Mouse (Mus musculus): Measurements from ENCODE around the gene Tmem9b.

- TF ChIP-seq MYC (IDR thresholded peaks at IDR 0.05; ENCODE audit: low read depth, low read length) = no peak
- TF ChIP-seq BHLHE40 (IDR thresholded peaks at IDR 0.05; ENCODE audit: low read depth, low read length) = no peak
- TF ChIP-seq EP300 (IDR thresholded peaks at IDR 0.05; ENCODE audit: low read length) = no peak
- no peak for TF ChIP-seq CTCF (conservative IDR thresholded peaks at IDR 0.05 in 1 of 2, IDR thresholded peaks at IDR 0.05 in 1 of 2; ENCODE audit: low read depth in 2 of 2, low read length in 2 of 2)
- TF ChIP-seq SMC3 (IDR thresholded peaks at IDR 0.05; ENCODE audit: low read depth, low read length) = no peak
- no peak for TF ChIP-seq E2F4 (IDR thresholded peaks at IDR 0.05; ENCODE audit: insufficient replicate concordance, low read depth, low read length)
- TF ChIP-seq USF1 (IDR thresholded peaks at IDR 0.05; ENCODE audit: low read depth, low read length) = no peak
- no peak for TF ChIP-seq MXI1 (IDR thresholded peaks at IDR 0.05; ENCODE audit: low read depth, low read length)
- no peak for TF ChIP-seq HCFC1 (IDR thresholded peaks at IDR 0.05; ENCODE audit: low read depth, low read length)
- no peak for TF ChIP-seq TCF12 (IDR thresholded peaks at IDR 0.05; ENCODE audit: low read depth, low read length)
- no peak for TF ChIP-seq JUN (IDR thresholded peaks at IDR 0.05; ENCODE audit: insufficient read depth, low read depth, low read length)
Measured at GRCm38 (mm10) chr7:109694576-109695338, 57.9 kb downstream of the Tmem9b start.
